Mouse (Mus musculus): ENCODE results near the gene Tie1. TPM values are rescaled to one million over a fixed set of nuclear protein-coding genes. Genes with fewer than 3 reads are reported as not detected.

The Tie1 gene
- polyA plus RNA-seq (2014; fragmentation: Illumina TruSeq; extraction: RNeasy Lipid Tissue Mini Kit (QIAGEN cat#74804); ENCODE audit: low read depth, low replicate concordance): 0.60 TPM

GRCm38 (mm10) chr4:118489717-118490132 lies at the start of gene Tie1:
Tie1 (minus strand) TSS chr4:118490061.

GRCm38 (mm10) chr4:118526408-118527334 lies 36.8 kb upstream of the Tie1 start, which contains the start of gene 2610528J11Rik:
2610528J11Rik (plus strand) TSS chr4:118526999.

DNA sequence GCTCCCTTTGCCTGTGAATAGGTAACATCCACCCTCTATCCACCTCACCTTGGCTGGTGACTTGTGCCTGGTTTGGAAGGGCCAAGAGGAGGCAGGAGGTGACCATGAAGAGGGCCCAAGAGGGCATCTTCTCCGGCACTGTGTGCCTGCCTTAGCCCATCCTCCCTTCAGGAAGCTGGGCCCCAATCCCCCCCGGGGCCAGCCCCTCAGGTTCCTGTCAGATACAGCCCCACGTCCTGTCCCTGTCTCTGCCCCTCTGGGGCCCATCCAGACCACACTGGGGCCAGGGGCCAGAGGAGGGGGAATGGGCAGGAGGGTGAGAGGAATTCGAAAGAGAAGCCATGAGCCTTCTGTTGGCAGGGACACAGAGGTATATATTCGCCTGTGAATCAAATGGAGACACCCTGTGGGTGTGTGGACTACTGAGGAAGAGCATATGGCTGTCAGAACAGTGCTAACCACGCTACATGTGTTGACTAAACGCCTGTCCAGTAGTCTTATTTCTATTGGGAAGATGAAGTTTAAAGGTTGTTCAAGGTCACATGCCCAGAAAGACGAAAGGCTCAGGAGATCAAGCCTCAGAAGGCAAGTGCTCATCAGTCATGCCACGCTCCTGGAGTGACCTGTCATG lies 32.4 kb downstream of the Tie1 start, which contains the start of gene Mpl:
Gene Mpl, minus strand, starts transcription at position 169 of the 631 bp plus-strand sequence.

DNA sequence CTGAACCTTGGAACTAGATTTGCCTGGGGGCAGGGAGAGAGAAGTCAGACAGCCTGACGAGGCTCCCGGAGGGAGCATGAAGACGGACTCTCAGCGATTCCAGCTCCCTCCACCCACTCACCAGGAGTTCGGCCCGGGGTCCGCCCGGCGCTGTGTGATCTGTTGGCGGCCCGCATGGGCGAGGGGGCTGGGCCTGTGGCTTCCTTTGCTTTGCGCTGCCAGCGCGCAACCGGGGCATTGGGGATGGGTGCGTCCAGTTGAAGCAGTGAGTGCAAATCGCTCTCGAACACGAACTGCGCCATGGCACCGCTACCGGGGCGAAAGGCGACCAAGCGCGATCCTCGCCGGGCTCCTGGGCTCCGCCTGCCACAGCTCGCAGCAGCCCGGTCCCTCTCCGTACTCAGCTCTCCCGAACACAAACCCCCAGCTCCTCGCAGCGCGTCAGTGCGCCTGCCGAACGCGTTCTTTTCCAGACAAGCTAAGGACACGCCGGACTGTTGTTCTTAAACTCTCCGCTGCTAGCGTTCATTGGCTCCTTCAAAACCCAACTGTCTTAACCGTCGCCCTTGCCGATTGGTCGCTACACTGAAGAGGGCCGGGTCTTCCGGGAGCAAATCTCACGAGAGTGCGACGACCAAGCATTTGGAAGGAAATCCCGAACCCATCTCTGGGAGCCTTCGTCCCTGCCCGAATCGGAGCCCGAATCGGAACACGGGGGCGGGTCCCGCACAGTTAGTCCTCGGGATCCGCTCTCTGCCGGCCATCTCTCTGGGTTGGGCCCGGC lies 52.8 kb downstream of the Tie1 start, which contains the start of gene Cdc20:
Gene Cdc20, minus strand, starts transcription at position 533 of the 784 bp plus-strand sequence.

GRCm38 (mm10) chr4:118427768-118428451 lies 62.0 kb downstream of the Tie1 start, which contains the start of gene Elovl1:
Elovl1 (plus strand) TSS chr4:118428093.

Other genes starting within 250 kb of the Tie1 start
- 6.0 TPM for gene Ptprf, start 198.7 kb downstream of the Tie1 start, polyA plus RNA-seq (2014; fragmentation: Illumina TruSeq; extraction: RNeasy Lipid Tissue Mini Kit (QIAGEN cat#74804); ENCODE audit: low read depth, low replicate concordance)
- gene Szt2, start 80.8 kb downstream of the Tie1 start, polyA plus RNA-seq (2014; fragmentation: Illumina TruSeq; extraction: RNeasy Lipid Tissue Mini Kit (QIAGEN cat#74804); ENCODE audit: low read depth, low replicate concordance): 2.6 TPM
- 52.9 TPM for gene Med8, start 80.7 kb downstream of the Tie1 start, polyA plus RNA-seq (2014; fragmentation: Illumina TruSeq; extraction: RNeasy Lipid Tissue Mini Kit (QIAGEN cat#74804); ENCODE audit: low read depth, low replicate concordance)
- gene Elovl1, start 62.0 kb downstream of the Tie1 start, polyA plus RNA-seq (2014; fragmentation: Illumina TruSeq; extraction: RNeasy Lipid Tissue Mini Kit (QIAGEN cat#74804); ENCODE audit: low read depth, low replicate concordance): 33.0 TPM
- 0.88 TPM for gene Cdc20, start 52.7 kb downstream of the Tie1 start, polyA plus RNA-seq (2014; fragmentation: Illumina TruSeq; extraction: RNeasy Lipid Tissue Mini Kit (QIAGEN cat#74804); ENCODE audit: low read depth, low replicate concordance)
- not detected for gene Mpl, start 32.5 kb downstream of the Tie1 start, polyA plus RNA-seq (2014; fragmentation: Illumina TruSeq; extraction: RNeasy Lipid Tissue Mini Kit (QIAGEN cat#74804); ENCODE audit: low read depth, low replicate concordance)
- gene 2610528J11Rik, start 36.9 kb upstream of the Tie1 start, polyA plus RNA-seq (2014; fragmentation: Illumina TruSeq; extraction: RNeasy Lipid Tissue Mini Kit (QIAGEN cat#74804); ENCODE audit: low read depth, low replicate concordance): 17.1 TPM
- gene Tmem125, start 54.0 kb upstream of the Tie1 start, polyA plus RNA-seq (2014; fragmentation: Illumina TruSeq; extraction: RNeasy Lipid Tissue Mini Kit (QIAGEN cat#74804); ENCODE audit: low read depth, low replicate concordance): 3.1 TPM
- gene Cfap57, start 130.7 kb upstream of the Tie1 start, polyA plus RNA-seq (2014; fragmentation: Illumina TruSeq; extraction: RNeasy Lipid Tissue Mini Kit (QIAGEN cat#74804); ENCODE audit: low read depth, low replicate concordance): not detected
- 20.9 TPM for gene Ebna1bp2, start 130.7 kb upstream of the Tie1 start, polyA plus RNA-seq (2014; fragmentation: Illumina TruSeq; extraction: RNeasy Lipid Tissue Mini Kit (QIAGEN cat#74804); ENCODE audit: low read depth, low replicate concordance)
- gene Olfr62, start 168.9 kb upstream of the Tie1 start, polyA plus RNA-seq (2014; fragmentation: Illumina TruSeq; extraction: RNeasy Lipid Tissue Mini Kit (QIAGEN cat#74804); ENCODE audit: low read depth, low replicate concordance): not detected
- gene Olfr1342, start 202.7 kb upstream of the Tie1 start, polyA plus RNA-seq (2014; fragmentation: Illumina TruSeq; extraction: RNeasy Lipid Tissue Mini Kit (QIAGEN cat#74804); ENCODE audit: low read depth, low replicate concordance): not detected
- gene Olfr1341, start 213.5 kb upstream of the Tie1 start, polyA plus RNA-seq (2014; fragmentation: Illumina TruSeq; extraction: RNeasy Lipid Tissue Mini Kit (QIAGEN cat#74804); ENCODE audit: low read depth, low replicate concordance): not detected
- gene Olfr1340, start 230.1 kb upstream of the Tie1 start, polyA plus RNA-seq (2014; fragmentation: Illumina TruSeq; extraction: RNeasy Lipid Tissue Mini Kit (QIAGEN cat#74804); ENCODE audit: low read depth, low replicate concordance): not detected
- not detected for gene Olfr1339, start 242.1 kb upstream of the Tie1 start, polyA plus RNA-seq (2014; fragmentation: Illumina TruSeq; extraction: RNeasy Lipid Tissue Mini Kit (QIAGEN cat#74804); ENCODE audit: low read depth, low replicate concordance)

Data from sigmoid colon, adult 10 weeks (tissue).